33 mouse cellular contexts compared by ENCODE assay signal in genomic region chr6:48869774-48870173, GRCm38 (mm10). TPM values are rescaled to one million over a fixed set of nuclear protein-coding genes. Genes with fewer than 3 reads are reported as not detected.
A peak's percentile ranks its signal among the peaks of the same experiment; 100 is the strongest.
DNase-seq lines count a peak whose midpoint lies in the region; ATAC-seq and TF ChIP-seq lines count a peak whose summit lies in the region.
"Had no signal": no experiment of that assay in that cellular context is flagged by ENCODE, and none has a peak within 500 bp of the region (broad histone marks: within the 10 kb centered on the region; RNA-seq: fewer than 3 reads in every experiment).

No protein-coding gene starts in this region.

- no peaks in the 10 kb centered on the region for H3K27me3 ChIP-seq in lung, postnatal 0 days (replicated peaks; ENCODE audit: insufficient read depth, low read length)
- H3K27me3 ChIP-seq in intestine, embryonic 14.5 days (replicated peaks; ENCODE audit: control insufficient read depth, insufficient read depth, low read length), result no peaks in the 10 kb centered on the region
- peaks cover 4% of the 10 kb centered on the region; the same call in 1 of the 2 replicates for H3K27me3 ChIP-seq in midbrain, embryonic 13.5 days
- H3K27me3 ChIP-seq: embryonic facial prominence, embryonic 12.5 days; hindbrain, embryonic 15.5 days had no signal

- no peak overlapping the region for H3K4me3 ChIP-seq in lung, postnatal 0 days (ENCODE audit: low read depth, low read length)
- H3K4me3 ChIP-seq in intestine, embryonic 14.5 days (ENCODE audit: low read depth, low read length), result no peak overlapping the region
- H3K4me3 ChIP-seq in midbrain, embryonic 13.5 days (replicated peaks), result no peak overlapping the region
- H3K4me3 ChIP-seq: embryonic facial prominence, embryonic 12.5 days; hindbrain, embryonic 15.5 days; layer of hippocampus, adult 2 months; midbrain, embryonic 10.5 days had no signal

- 57% methylated on average over 2 of the region's 2 CpGs for WGBS in lung, postnatal 0 days
- WGBS in intestine, embryonic 14.5 days, result 75% methylated on average over 2 of the region's 2 CpGs
- 92% methylated on average over 2 of the region's 2 CpGs for WGBS in midbrain, embryonic 13.5 days

- H3K4me2 ChIP-seq in lung, postnatal 0 days (replicated peaks; ENCODE audit: low read depth, low read length), result no peak overlapping the region
- no peak overlapping the region for H3K4me2 ChIP-seq in intestine, embryonic 14.5 days (ENCODE audit: low read length)
- H3K4me2 ChIP-seq in midbrain, embryonic 13.5 days (replicated peaks), result no peak overlapping the region
- H3K4me2 ChIP-seq: embryonic facial prominence, embryonic 12.5 days; hindbrain, embryonic 15.5 days had no signal

- H3K27ac ChIP-seq in lung, postnatal 0 days (ENCODE audit: low read length), result no peak overlapping the region
- no peak overlapping the region for H3K27ac ChIP-seq in intestine, embryonic 14.5 days (ENCODE audit: low read depth)
- H3K27ac ChIP-seq in midbrain, embryonic 13.5 days, result no peak overlapping the region
- H3K27ac ChIP-seq: embryonic facial prominence, embryonic 12.5 days; hindbrain, embryonic 15.5 days; layer of hippocampus, adult 2 months; midbrain, embryonic 10.5 days; stomach, postnatal 0 days had no signal

- H3K9ac ChIP-seq in lung, postnatal 0 days (replicated peaks; ENCODE audit: low read depth), result no peak overlapping the region
- H3K9ac ChIP-seq in intestine, embryonic 14.5 days (ENCODE audit: low read length), result no peak overlapping the region
- H3K9ac ChIP-seq in midbrain, embryonic 13.5 days (replicated peaks), result no peak overlapping the region
- H3K9ac ChIP-seq: embryonic facial prominence, embryonic 12.5 days; forebrain, postnatal 0 days; hindbrain, embryonic 15.5 days had no signal

- peak; percentile 25; the same call in 1 of the 2 replicates for ATAC-seq in lung, postnatal 0 days
- no peak for ATAC-seq in intestine, embryonic 14.5 days (replicated peaks; ENCODE audit: low FRiP score, low TSS enrichment, low read depth)
- ATAC-seq in midbrain, embryonic 13.5 days, result no peak
- ATAC-seq: forebrain, postnatal 0 days had no signal

- TF ChIP-seq EP300 in lung, postnatal 0 days (IDR thresholded peaks at IDR 0.05), result no peak

- no peak for TF ChIP-seq CTCF in lung, postnatal 0 days (IDR thresholded peaks at IDR 0.05)

- H3K4me1 ChIP-seq in lung, postnatal 0 days (ENCODE audit: insufficient read depth, low read depth, low read length), result no peaks in the 10 kb centered on the region
- H3K4me1 ChIP-seq in intestine, embryonic 14.5 days (replicated peaks; ENCODE audit: control insufficient read depth, insufficient read depth, low read length), result peaks cover 7% of the 10 kb centered on the region
- H3K4me1 ChIP-seq in midbrain, embryonic 13.5 days (replicated peaks), result peaks cover 21% of the 10 kb centered on the region
- H3K4me1 ChIP-seq: embryonic facial prominence, embryonic 12.5 days had no signal

- no peaks in the 10 kb centered on the region for H3K9me3 ChIP-seq in lung, postnatal 0 days (ENCODE audit: low read length)
- H3K9me3 ChIP-seq in intestine, embryonic 14.5 days (ENCODE audit: control insufficient read depth, low read length), result no peaks in the 10 kb centered on the region
- H3K9me3 ChIP-seq in midbrain, embryonic 13.5 days, result no peaks in the 10 kb centered on the region
- H3K9me3 ChIP-seq: embryonic facial prominence, embryonic 12.5 days; hindbrain, embryonic 15.5 days; midbrain, embryonic 10.5 days had no signal

- H3K36me3 ChIP-seq in lung, postnatal 0 days (ENCODE audit: insufficient read depth, low read length), result no peaks in the 10 kb centered on the region
- H3K36me3 ChIP-seq in intestine, embryonic 14.5 days (ENCODE audit: control insufficient read depth, insufficient read depth, low read length), result no peaks in the 10 kb centered on the region
- no peaks in the 10 kb centered on the region for H3K36me3 ChIP-seq in midbrain, embryonic 13.5 days
- H3K36me3 ChIP-seq: embryonic facial prominence, embryonic 12.5 days; hindbrain, embryonic 15.5 days; midbrain, embryonic 10.5 days had no signal

- peak; percentile 23 for DNase-seq in adrenal gland, adult 8-10 months
- DNase-seq in adrenal gland, postnatal 10 days, result no peak
- peak; percentile 44 for DNase-seq in lung, postnatal 0 days (ENCODE audit: low spot score)
- no peak for DNase-seq in lung, postnatal 25 days (ENCODE audit: low spot score)
- peak; percentile 48 for DNase-seq in intestine, embryonic 14.5 days (ENCODE audit: low spot score)
- DNase-seq in heart, adult 9 months (ENCODE audit: low spot score in 2 of 2), result no peak
- DNase-seq: B cell, adult 2 months; cerebellum, adult 11-12 months; cerebellum, postnatal 14 days; forebrain, postnatal 0 days; gastrocnemius, postnatal 36 days; kidney, adult 8-10 months; kidney, postnatal 14 days; thymus, adult 2 months; thymus, postnatal 4 days had no signal

RNA-seq across cellular contexts. Expression of gene Aoc1, which starts 2.9 kb away (rescaled TPM):
- not detected for total RNA-seq in adrenal gland, adult 8-10 months (2022)
- total RNA-seq in adrenal gland, postnatal 10 days (2021), result not detected
- polyA plus RNA-seq in lung, postnatal 0 days (2015; fragmentation: Nextera tagmentation; extraction: Ambion mirVana), result 4.4 and 4.9 TPM in 2 replicates
- 2.5 and 2.8 TPM in 2 replicates for polyA plus RNA-seq in intestine, embryonic 14.5 days (2014; fragmentation: Nextera tagmentation; extraction: Ambion mirVana)
- 0.09 TPM in 1 of 2 replicates, not detected in the other for polyA plus RNA-seq in midbrain, embryonic 13.5 days (2015; fragmentation: Nextera tagmentation; extraction: Ambion mirVana)
- total RNA-seq: gastrocnemius, adult 18-20 months; gastrocnemius, postnatal 36 days; heart, adult 8-10 months; hematopoietic stem cell, adult 5-6 weeks; layer of hippocampus, adult 2 months; layer of hippocampus, postnatal 25 days; monocyte, adult 5-6 weeks; neutrophil, adult 5-6 weeks had no signal
- polyA plus RNA-seq: embryonic facial prominence, embryonic 12.5 days; forebrain, embryonic 11.5 days; forebrain, postnatal 0 days; hindbrain, embryonic 15.5 days; limb, embryonic 11.5 days; lung, embryonic 16.5 days; midbrain, embryonic 10.5 days; stomach, postnatal 0 days had no signal

RNA-seq across cellular contexts. Expression of gene Tmem176b, which starts 28.5 kb away (rescaled TPM):
- 100 to 1,000 TPM; 722 to 872 (median 775) TPM for total RNA-seq in adrenal gland, adult 8-10 months (2022)
- total RNA-seq in adrenal gland, postnatal 10 days (2021), result 100 to 1,000 TPM; 280 to 302 TPM
- 798 and 806 TPM in 2 replicates for polyA plus RNA-seq in lung, postnatal 0 days (2015; fragmentation: Nextera tagmentation; extraction: Ambion mirVana)
- 373 and 390 TPM in 2 replicates for polyA plus RNA-seq in intestine, embryonic 14.5 days (2014; fragmentation: Nextera tagmentation; extraction: Ambion mirVana)
- 93.2 and 108 TPM in 2 replicates for polyA plus RNA-seq in midbrain, embryonic 13.5 days (2015; fragmentation: Nextera tagmentation; extraction: Ambion mirVana)

RNA-seq across cellular contexts. Expression of gene Tmem176a, which starts 29.1 kb away (rescaled TPM):
- total RNA-seq in adrenal gland, adult 8-10 months (2022), result 100 to 1,000 TPM; 404 to 478 (median 432) TPM
- 100 to 1,000 TPM; 138 to 148 TPM for total RNA-seq in adrenal gland, postnatal 10 days (2021)
- 485 and 539 TPM in 2 replicates for polyA plus RNA-seq in lung, postnatal 0 days (2015; fragmentation: Nextera tagmentation; extraction: Ambion mirVana)
- polyA plus RNA-seq in intestine, embryonic 14.5 days (2014; fragmentation: Nextera tagmentation; extraction: Ambion mirVana), result 171 and 182 TPM in 2 replicates
- 16.4 and 19.4 TPM in 2 replicates for polyA plus RNA-seq in midbrain, embryonic 13.5 days (2015; fragmentation: Nextera tagmentation; extraction: Ambion mirVana)

RNA-seq across cellular contexts. Expression of gene 1600015I10Rik, which starts 59.9 kb away (rescaled TPM):
- not detected for total RNA-seq in adrenal gland, adult 8-10 months (2022)
- total RNA-seq in adrenal gland, postnatal 10 days (2021), result under 1 TPM in 1 of 2 experiments, not detected in 1; 0.12 TPM
- polyA plus RNA-seq in lung, postnatal 0 days (2015; fragmentation: Nextera tagmentation; extraction: Ambion mirVana), result not detected in 2 replicates
- polyA plus RNA-seq in intestine, embryonic 14.5 days (2014; fragmentation: Nextera tagmentation; extraction: Ambion mirVana), result not detected in 2 replicates
- polyA plus RNA-seq in midbrain, embryonic 13.5 days (2015; fragmentation: Nextera tagmentation; extraction: Ambion mirVana), result not detected in 2 replicates
- total RNA-seq: forebrain, postnatal 0 days; gastrocnemius, adult 18-20 months; gastrocnemius, postnatal 36 days; heart, adult 8-10 months; hematopoietic stem cell, adult 5-6 weeks; layer of hippocampus, adult 2 months; layer of hippocampus, postnatal 25 days; liver, adult 2 months; monocyte, adult 5-6 weeks; neutrophil, adult 5-6 weeks had no signal
- polyA plus RNA-seq: embryonic facial prominence, embryonic 12.5 days; forebrain, embryonic 11.5 days; forebrain, postnatal 0 days; heart, embryonic 16.5 days; hindbrain, embryonic 15.5 days; limb, embryonic 11.5 days; liver, adult 2 months; liver, embryonic 16.5 days; lung, embryonic 16.5 days; midbrain, embryonic 10.5 days; stomach, postnatal 0 days had no signal

Comparison
In these comparisons a context has a peak if more than half of its experiments do, and no peak if none do; other contexts are left out.
1. DNase-seq: peak in adrenal gland, adult 8-10 months (single experiment), lung, postnatal 0 days (single experiment) and intestine, embryonic 14.5 days (single experiment); none in adrenal gland, postnatal 10 days (single experiment), lung, postnatal 25 days (single experiment) and heart, adult 9 months (0 of 2).